Mouse (Mus musculus): ENCODE measurements around the gene Mapk14. TPM values are rescaled to one million over a fixed set of nuclear protein-coding genes. Genes with fewer than 3 reads are reported as not detected.

The Mapk14 gene
- total and polyA plus RNA-seq, 3 experiments, result 22.6 to 59.8 (median 27.6) TPM

- H3K4me1 ChIP-seq (ENCODE audit: control insufficient read depth in 1 of 2, insufficient read depth in 2 of 2), result peaks cover 0 to 5% of the 10 kb centered on the region in 2 experiments; a peak in 3 of 4 replicates
- TF ChIP-seq JUND (conservative IDR thresholded peaks at IDR 0.05; ENCODE audit: low read depth, low read length), result no peak
- TF ChIP-seq MAFK (IDR thresholded peaks at IDR 0.05; ENCODE audit: insufficient replicate concordance, low read length), result no peak
- no peak for TF ChIP-seq PAX5 (IDR thresholded peaks at IDR 0.05; ENCODE audit: low read length)
- no peak for TF ChIP-seq NELFE (IDR thresholded peaks at IDR 0.05; ENCODE audit: low read depth, low read length)
- TF ChIP-seq HCFC1 (IDR thresholded peaks at IDR 0.05; ENCODE audit: low read depth, low read length), result no peak
- TF ChIP-seq MAX (IDR thresholded peaks at IDR 0.05; ENCODE audit: low read length), result no peak
- TF ChIP-seq SMC3 (IDR thresholded peaks at IDR 0.05; ENCODE audit: low read depth, low read length), result peak; percentile 70
- no peak for TF ChIP-seq EP300 (IDR thresholded peaks at IDR 0.05; ENCODE audit: low read length)
- no peak for TF ChIP-seq BHLHE40 (IDR thresholded peaks at IDR 0.05; ENCODE audit: low read depth, low read length)
- TF ChIP-seq ZC3H11A (IDR thresholded peaks at IDR 0.05; ENCODE audit: low read depth, low read length), result no peak
- no peak for TF ChIP-seq USF1 (IDR thresholded peaks at IDR 0.05; ENCODE audit: low read depth, low read length)
- TF ChIP-seq RCOR1 (conservative IDR thresholded peaks at IDR 0.05; ENCODE audit: low read depth, low read length), result no peak
- TF ChIP-seq NRF1 (IDR thresholded peaks at IDR 0.05; ENCODE audit: low read depth, low read length), result no peak
- no peak for TF ChIP-seq POLR2AphosphoS2 (IDR thresholded peaks at IDR 0.05; ENCODE audit: low read depth, low read length)
- no peak for TF ChIP-seq E2F4 (IDR thresholded peaks at IDR 0.05; ENCODE audit: insufficient replicate concordance, low read depth, low read length)
- peak; percentile 83 for TF ChIP-seq RAD21 (IDR thresholded peaks at IDR 0.05; ENCODE audit: low read depth, low read length)
- TF ChIP-seq CTCF (conservative IDR thresholded peaks at IDR 0.05 in 1 of 2, IDR thresholded peaks at IDR 0.05 in 1 of 2; ENCODE audit: low read depth in 2 of 2, low read length in 2 of 2), result peak; percentile 46 to 87; a peak in 3 of 4 replicates
- no peak for TF ChIP-seq KAT2A (IDR thresholded peaks at IDR 0.05; ENCODE audit: insufficient replicate concordance, low read length)
- in situ Hi-C loops (cut with MboI; ENCODE audit: low pct_ligation_motif_present, low pct_unique_long_range_greater_than_20kb, low sequenced_read_pairs) (no loop called here), dilution Hi-C loops (cut with MboI; ENCODE audit: extremely low pct_ligation_motif_present, extremely low pct_unique_long_range_greater_than_20kb, low sequenced_read_pairs) (no loop called here)
- peak; percentile 34 for DNase-seq (ENCODE audit: extremely low read depth)
- H3K79me2 ChIP-seq (replicated peaks; ENCODE audit: control insufficient read depth, extremely low read depth, insufficient read depth, poor library complexity, severe bottlenecking), result no peaks in the 10 kb centered on the region
- no peaks in the 10 kb centered on the region for H3K36me3 ChIP-seq (replicated peaks in 1 of 2; ENCODE audit: control insufficient read depth in 1 of 2, insufficient read depth in 1 of 2, low read length in 1 of 2)
- no peak overlapping the region for H3K4me2 ChIP-seq (ENCODE audit: insufficient read depth, low read depth, poor library complexity, severe bottlenecking)
- H3K9me3 ChIP-seq (replicated peaks; ENCODE audit: low read length), result no peaks in the 10 kb centered on the region
- no peak overlapping the region for H3K27ac ChIP-seq (ENCODE audit: insufficient read depth, low read depth)
- H3K4me3 ChIP-seq (replicated peaks in 1 of 3; ENCODE audit: low read depth in 2 of 3, low read length in 2 of 3, poor library complexity in 1 of 3), result no peak overlapping the region
- H3K9ac ChIP-seq (ENCODE audit: insufficient read depth, low read depth), result no peak overlapping the region
- H3K27me3 ChIP-seq (replicated peaks), result peaks cover 3% of the 10 kb centered on the region
Measured at GRCm38 (mm10) chr17:28648607-28649370, 42.3 kb upstream of the Mapk14 start.

- dilution Hi-C loops (cut with MboI; ENCODE audit: extremely low pct_ligation_motif_present, extremely low pct_unique_long_range_greater_than_20kb, low sequenced_read_pairs), result no loop called here
- no peak for DNase-seq (ENCODE audit: extremely low read depth)
- Histone ChIP-seq H3K4me2 (ENCODE audit: insufficient read depth, low read depth, poor library complexity, severe bottlenecking) (no peak overlapping the region), H3K9ac (ENCODE audit: insufficient read depth, low read depth) (no peak overlapping the region), H3K27ac (ENCODE audit: insufficient read depth, low read depth) (no peak overlapping the region), H3K36me3 (replicated peaks in 1 of 2; ENCODE audit: control insufficient read depth in 1 of 2, insufficient read depth in 1 of 2, low read length in 1 of 2) (no peaks in the 10 kb centered on the region), H3K4me1 (ENCODE audit: control insufficient read depth in 1 of 2, insufficient read depth in 2 of 2) (no peaks in the 10 kb centered on the region), H3K79me2 (replicated peaks; ENCODE audit: control insufficient read depth, extremely low read depth, insufficient read depth, poor library complexity, severe bottlenecking) (no peaks in the 10 kb centered on the region), H3K9me3 (replicated peaks; ENCODE audit: low read length) (no peaks in the 10 kb centered on the region), H3K4me3 (replicated peaks in 1 of 3; ENCODE audit: low read depth in 2 of 3, low read length in 2 of 3, poor library complexity in 1 of 3) (no peak overlapping the region), H3K27me3 (replicated peaks) (peaks cover 5% of the 10 kb centered on the region)
- in situ Hi-C loops (cut with MboI; ENCODE audit: low pct_ligation_motif_present, low pct_unique_long_range_greater_than_20kb, low sequenced_read_pairs), result no loop called here
- TF ChIP-seq ZKSCAN1 (IDR thresholded peaks at IDR 0.05; ENCODE audit: borderline replicate concordance, low read depth, low read length), result no peak
- TF ChIP-seq CTCF (conservative IDR thresholded peaks at IDR 0.05 in 1 of 2, IDR thresholded peaks at IDR 0.05 in 1 of 2; ENCODE audit: low read depth in 2 of 2, low read length in 2 of 2), result no peak
Measured at GRCm38 (mm10) chr17:28650268-28650667, 40.9 kb upstream of the Mapk14 start.

Data from CH12.LX (cell line).